Mouse (Mus musculus) thymus, adult 2 months (tissue): Measurements from ENCODE around the gene Prom2.

ENCODE experiments used
- CTCF ChIP-seq: fragments of 200-500 bp; IDR thresholded peaks from 2 replicates; pipeline ENCODE4 v1.5.1; 2012; ENCODE audit warnings: mild to moderate bottlenecking, control low read depth, low read length, moderate library complexity, borderline replicate concordance; ENCODE audit not compliant: control insufficient read depth, poor library complexity, insufficient read depth; ENCODE audit errors: extremely low read depth
- POLR2A ChIP-seq: fragments of 200-500 bp; IDR thresholded peaks from 2 replicates; pipeline ENCODE4 v1.6.1; 2012; ENCODE audit warnings: mild to moderate bottlenecking, low read length, control low read depth, moderate library complexity; ENCODE audit not compliant: control insufficient read depth, poor library complexity, insufficient read depth; ENCODE audit errors: extremely low read depth

GRCm38 (mm10) chr2:127590204-127590603 is 48.9 kb upstream of the Prom2 start:
- TF ChIP-seq CTCF (no peak), POLR2A (no peak)
